Mouse (Mus musculus): ENCODE results near the gene 2310030G06Rik. TPM values are rescaled to one million over a fixed set of nuclear protein-coding genes. Genes with fewer than 3 reads are reported as not detected.

The 2310030G06Rik gene
- polyA plus RNA-seq, 1 experiment from 2014 or later, result 21.3 TPM

DNA sequence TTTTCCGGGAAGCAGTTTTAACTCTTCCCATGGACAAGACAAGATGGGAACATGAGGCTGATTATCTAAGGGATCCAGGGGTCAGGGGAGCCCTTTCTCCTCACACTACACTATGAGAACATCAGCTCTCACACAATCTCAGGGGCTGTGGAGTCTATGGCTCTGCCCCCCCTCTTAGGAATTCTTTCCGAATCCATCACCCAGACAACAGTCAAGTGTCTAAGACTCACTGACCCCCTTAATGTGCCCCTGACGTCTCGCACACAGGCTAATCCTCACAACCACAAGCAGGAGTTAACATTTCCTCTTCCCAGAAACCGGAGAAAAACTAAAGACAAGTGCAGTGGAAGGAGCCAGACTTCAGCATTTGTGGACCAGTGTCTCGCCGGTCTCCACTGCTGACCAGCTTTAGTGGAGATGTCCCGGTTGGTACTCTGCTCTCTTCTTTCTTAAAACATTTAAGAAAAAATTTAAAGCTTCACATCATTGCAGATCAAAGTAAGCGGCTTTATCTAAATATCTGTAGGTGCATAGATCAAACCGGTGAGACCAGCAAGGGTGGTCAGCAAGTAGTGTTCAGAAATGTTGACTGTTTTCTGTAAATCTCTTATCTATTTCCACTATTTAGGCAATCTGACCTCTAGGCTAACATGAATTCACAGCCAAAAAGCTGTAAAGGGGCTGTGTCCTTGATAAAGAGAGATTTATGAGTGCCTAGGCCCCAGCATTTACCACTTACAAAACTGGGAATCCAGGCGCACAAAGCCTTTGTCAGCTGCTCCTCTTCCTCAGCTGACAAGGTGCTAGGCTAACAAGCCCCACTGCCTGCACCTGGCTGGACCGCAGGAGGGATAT lies 49.3 kb downstream of the 2310030G06Rik start:
- H3K9me3 ChIP-seq (ENCODE audit: control insufficient read depth, low read length), result no peaks in the 10 kb centered on the region
- H3K36me3 ChIP-seq (ENCODE audit: control insufficient read depth, insufficient read depth, low read length), result no peaks in the 10 kb centered on the region
- peaks cover 4% of the 10 kb centered on the region; the same call in 1 of the 2 replicates for H3K27me3 ChIP-seq (replicated peaks; ENCODE audit: control insufficient read depth, insufficient read depth, low read length)
- no peak for ATAC-seq
- WGBS, result 53% methylated on average over 12 of the region's 12 CpGs
- peak overlapping the region; percentile 51 for H3K9ac ChIP-seq (ENCODE audit: low read depth, low read length)
- H3K4me1 ChIP-seq (ENCODE audit: control insufficient read depth, insufficient read depth, low read length), result peaks cover 14% of the 10 kb centered on the region
- peak overlapping the region; percentile 25 for H3K4me3 ChIP-seq (ENCODE audit: low read length)
- H3K4me2 ChIP-seq (ENCODE audit: low read depth, low read length), result peak overlapping the region; percentile 38; the same call in 1 of the 2 replicates
- no peak overlapping the region for H3K27ac ChIP-seq (ENCODE audit: low read length)

DNA sequence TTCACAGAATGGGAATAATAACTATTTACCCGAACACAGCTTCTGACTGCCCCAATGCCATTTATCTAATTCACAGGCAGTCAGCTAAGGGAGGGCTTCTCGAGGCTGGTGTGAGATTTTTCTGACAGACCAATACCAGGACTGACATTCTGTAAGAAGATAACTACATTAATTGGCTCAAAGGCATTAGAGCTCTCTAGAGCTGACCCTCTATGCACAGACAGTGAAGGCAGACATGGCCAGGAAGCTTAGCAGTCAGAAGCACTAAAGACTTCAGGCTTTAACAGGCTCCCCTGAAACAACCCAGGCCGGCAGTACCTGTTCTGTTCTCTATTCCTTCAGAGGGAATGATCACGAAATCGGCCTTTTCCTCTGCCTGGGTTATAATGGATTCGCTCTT lies 51.2 kb downstream of the 2310030G06Rik start:
- H3K36me3 ChIP-seq (ENCODE audit: control insufficient read depth, insufficient read depth, low read length), result no peaks in the 10 kb centered on the region
- peaks cover 4% of the 10 kb centered on the region; the same call in 1 of the 2 replicates for H3K27me3 ChIP-seq (replicated peaks; ENCODE audit: control insufficient read depth, insufficient read depth, low read length)
- no peaks in the 10 kb centered on the region for H3K9me3 ChIP-seq (ENCODE audit: control insufficient read depth, low read length)
- H3K4me3 ChIP-seq (ENCODE audit: low read length), result no peak overlapping the region
- H3K4me2 ChIP-seq (ENCODE audit: low read depth, low read length), result no peak overlapping the region
- WGBS, result 84% methylated on average over 6 of the region's 6 CpGs
- H3K27ac ChIP-seq (ENCODE audit: low read length), result no peak overlapping the region
- H3K9ac ChIP-seq (ENCODE audit: low read depth, low read length), result no peak overlapping the region
- peaks cover 14% of the 10 kb centered on the region for H3K4me1 ChIP-seq (ENCODE audit: control insufficient read depth, insufficient read depth, low read length)
- ATAC-seq, result no peak

DNA sequence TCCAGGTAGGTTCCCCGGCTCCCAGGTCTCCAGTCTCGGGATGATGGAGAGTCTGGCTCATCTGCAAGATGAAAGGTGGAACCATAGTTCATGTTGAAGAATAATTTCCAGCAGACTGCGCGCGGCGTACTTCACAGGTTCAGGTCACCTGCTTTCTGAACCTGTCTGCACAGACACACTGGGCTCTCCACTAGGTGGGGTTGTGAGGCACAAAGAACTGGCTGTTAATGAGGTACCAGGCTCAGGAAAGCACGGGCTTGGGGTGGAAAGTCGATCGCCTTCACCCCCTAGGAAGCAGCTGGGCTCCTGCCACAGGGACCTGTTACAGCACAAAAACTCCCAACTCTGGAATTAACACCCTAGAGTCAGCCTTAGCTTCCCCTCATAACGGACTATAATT lies 52.7 kb downstream of the 2310030G06Rik start:
- peak overlapping the region; percentile 19 for H3K4me3 ChIP-seq (ENCODE audit: low read length)
- no peaks in the 10 kb centered on the region for H3K36me3 ChIP-seq (ENCODE audit: control insufficient read depth, insufficient read depth, low read length)
- H3K27me3 ChIP-seq (replicated peaks; ENCODE audit: control insufficient read depth, insufficient read depth, low read length), result no peaks in the 10 kb centered on the region; the same call in 1 of the 2 replicates
- H3K4me1 ChIP-seq (ENCODE audit: control insufficient read depth, insufficient read depth, low read length), result peaks cover 11% of the 10 kb centered on the region
- H3K27ac ChIP-seq (ENCODE audit: low read length), result no peak overlapping the region
- H3K9ac ChIP-seq (ENCODE audit: low read depth, low read length), result no peak overlapping the region
- peak; percentile 86 for ATAC-seq
- H3K4me2 ChIP-seq (ENCODE audit: low read depth, low read length), result peak overlapping the region; percentile 42
- 21% methylated on average over 10 of the region's 10 CpGs for WGBS
- H3K9me3 ChIP-seq (ENCODE audit: control insufficient read depth, low read length), result no peaks in the 10 kb centered on the region

DNA sequence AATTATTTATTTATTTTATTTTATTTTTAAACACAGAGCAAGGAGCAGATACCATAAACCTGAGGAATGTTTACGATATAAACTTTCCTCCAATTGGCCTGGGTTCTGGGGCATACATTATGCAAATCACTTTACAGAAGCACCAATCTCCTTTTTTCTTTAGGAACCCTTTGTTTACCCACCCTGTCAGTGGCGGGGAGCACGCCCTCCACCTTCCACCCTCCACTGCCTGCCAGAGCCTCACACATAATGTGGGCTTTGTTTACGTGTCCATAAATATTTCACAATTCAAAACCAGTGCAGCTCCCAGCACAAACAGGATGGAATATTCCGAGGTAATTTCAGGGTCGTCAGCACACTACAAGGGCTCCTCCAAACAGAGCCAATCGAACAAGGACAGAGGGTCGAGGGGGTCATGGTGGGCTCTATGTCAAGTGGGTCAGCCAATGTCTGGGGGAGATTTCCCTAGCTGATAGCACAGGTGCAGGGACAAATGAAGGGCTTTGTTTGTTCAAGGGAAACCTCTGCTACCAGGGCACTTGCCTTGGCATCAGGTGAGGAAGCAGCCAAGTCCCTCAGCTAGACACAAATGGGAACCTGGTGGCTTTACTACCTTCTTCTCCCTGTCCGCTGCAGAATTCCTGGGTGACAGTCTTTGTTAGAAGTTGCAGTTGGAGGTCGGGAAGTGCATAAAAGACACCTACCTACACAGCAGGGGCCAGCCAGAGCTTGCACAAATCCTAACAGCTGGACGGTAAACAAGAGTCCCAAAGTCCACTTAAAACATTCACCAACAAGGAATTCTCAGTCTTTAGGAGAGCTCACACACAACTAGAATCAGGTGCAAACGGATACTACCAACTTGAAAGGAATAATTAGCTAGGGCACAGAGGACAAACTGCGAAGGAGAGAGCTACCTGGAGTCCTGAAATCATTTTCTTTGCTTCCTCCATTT lies 53.4 kb downstream of the 2310030G06Rik start:
- Histone ChIP-seq H3K36me3 (ENCODE audit: control insufficient read depth, insufficient read depth, low read length) (no peaks in the 10 kb centered on the region), H3K27ac (ENCODE audit: low read length) (no peak overlapping the region), H3K4me2 (ENCODE audit: low read depth, low read length) (peak overlapping the region; percentile 42), H3K27me3 (replicated peaks; ENCODE audit: control insufficient read depth, insufficient read depth, low read length) (no peaks in the 10 kb centered on the region), H3K9me3 (ENCODE audit: control insufficient read depth, low read length) (no peaks in the 10 kb centered on the region), H3K9ac (ENCODE audit: low read depth, low read length) (no peak overlapping the region), H3K4me1 (ENCODE audit: control insufficient read depth, insufficient read depth, low read length) (peaks cover 6% of the 10 kb centered on the region; the same call in 1 of the 2 replicates), H3K4me3 (ENCODE audit: low read length) (peak overlapping the region; percentile 19)
- peak; percentile 58 for ATAC-seq
- WGBS, result 25% methylated on average over 13 of the region's 13 CpGs

Other genes with a start within 250 kb of the 2310030G06Rik start
- gene Pts, start 217.8 kb downstream of the 2310030G06Rik start, polyA plus RNA-seq (2015; fragmentation: Nextera tagmentation; extraction: Ambion mirVana), result 106 and 107 TPM in 2 replicates
- 23.3 and 35.5 TPM in 2 replicates for gene Il18, start 191.7 kb downstream of the 2310030G06Rik start, polyA plus RNA-seq (2015; fragmentation: Nextera tagmentation; extraction: Ambion mirVana)
- gene Bco2, start 191.4 kb downstream of the 2310030G06Rik start, polyA plus RNA-seq (2015; fragmentation: Nextera tagmentation; extraction: Ambion mirVana), result 7.6 and 10.4 TPM in 2 replicates
- 0.23 TPM in 1 of 2 replicates, not detected in the other for gene Tex12, start 185.2 kb downstream of the 2310030G06Rik start, polyA plus RNA-seq (2015; fragmentation: Nextera tagmentation; extraction: Ambion mirVana)
- 686 and 728 TPM in 2 replicates for gene Sdhd, start 142.7 kb downstream of the 2310030G06Rik start, polyA plus RNA-seq (2015; fragmentation: Nextera tagmentation; extraction: Ambion mirVana)
- 296 and 314 TPM in 2 replicates for gene Timm8b, start 142.6 kb downstream of the 2310030G06Rik start, polyA plus RNA-seq (2015; fragmentation: Nextera tagmentation; extraction: Ambion mirVana)
- gene Pih1d2, start 129.2 kb downstream of the 2310030G06Rik start, polyA plus RNA-seq (2015; fragmentation: Nextera tagmentation; extraction: Ambion mirVana), result 2.2 and 2.4 TPM in 2 replicates
- 13.8 and 17.1 TPM in 2 replicates for gene Nkapd1, start 129.1 kb downstream of the 2310030G06Rik start, polyA plus RNA-seq (2015; fragmentation: Nextera tagmentation; extraction: Ambion mirVana)
- gene Dlat, start 86.8 kb downstream of the 2310030G06Rik start, polyA plus RNA-seq (2015; fragmentation: Nextera tagmentation; extraction: Ambion mirVana), result 61.0 and 63.7 TPM in 2 replicates
- gene Dixdc1, start 7.0 kb downstream of the 2310030G06Rik start, polyA plus RNA-seq (2015; fragmentation: Nextera tagmentation; extraction: Ambion mirVana), result 4.8 TPM in 2 replicates
- gene Cryab, start 4.8 kb upstream of the 2310030G06Rik start, polyA plus RNA-seq (2015; fragmentation: Nextera tagmentation; extraction: Ambion mirVana), result 62.8 and 63.6 TPM in 2 replicates
- gene Hspb2, start 5.8 kb upstream of the 2310030G06Rik start, polyA plus RNA-seq (2015; fragmentation: Nextera tagmentation; extraction: Ambion mirVana), result 5.0 TPM in 2 replicates
- gene Fdxacb1, start 21.7 kb upstream of the 2310030G06Rik start, polyA plus RNA-seq (2015; fragmentation: Nextera tagmentation; extraction: Ambion mirVana), result 12.6 and 13.0 TPM in 2 replicates
- 39.1 and 42.9 TPM in 2 replicates for gene Alg9, start 28.5 kb upstream of the 2310030G06Rik start, polyA plus RNA-seq (2015; fragmentation: Nextera tagmentation; extraction: Ambion mirVana)
- gene 1110032A03Rik, start 29.0 kb upstream of the 2310030G06Rik start, polyA plus RNA-seq (2015; fragmentation: Nextera tagmentation; extraction: Ambion mirVana), result 28.9 and 33.0 TPM in 2 replicates
- 58.5 and 63.9 TPM in 2 replicates for gene Ppp2r1b, start 98.8 kb upstream of the 2310030G06Rik start, polyA plus RNA-seq (2015; fragmentation: Nextera tagmentation; extraction: Ambion mirVana)

Data from intestine, embryonic 16.5 days (tissue).